Mouse (Mus musculus): ENCODE data around the gene Ap5b1. TPM values are rescaled to one million over a fixed set of nuclear protein-coding genes. Genes with fewer than 3 reads are reported as not detected.

Gene Ap5b1
- 1 to 10 TPM; 3.1 to 3.4 TPM for total RNA-seq (2021)

- peak; percentile 90 to 96 for DNase-seq
- intact Hi-C loops (cut with DNase I) = loop anchor here (1.0 to 5.0 kb wide), 2 partner anchors 39 to 136 kb away; no protein-coding TSS in a partner anchor
Measured at GRCm38 (mm10) chr19:5567534-5568469, at the start of gene Ap5b1. Gene Ap5b1 (plus strand): TSS chr19:5568025.

- intact Hi-C loops (cut with DNase I) = no loop called here
- no peak for DNase-seq
Measured at GRCm38 (mm10) chr19:5518721-5519120, 49.1 kb upstream of the Ap5b1 start.

- intact Hi-C loops (cut with DNase I) = no loop called here
- DNase-seq = no peak
Measured at GRCm38 (mm10) chr19:5525204-5525603, 42.6 kb upstream of the Ap5b1 start.

- peak; percentile 97 to 99 for DNase-seq
- intact Hi-C loops (cut with DNase I) = loop anchor here (1.0 to 2.0 kb wide), 2 partner anchors 39 to 249 kb away; partner anchors contain the start of gene Ap5b1
Measured at GRCm38 (mm10) chr19:5529325-5530137, 38.3 kb upstream of the Ap5b1 start.

- DNase-seq = no peak
- intact Hi-C loops (cut with DNase I) = no loop called here
Measured at GRCm38 (mm10) chr19:5530138-5530524, 37.7 kb upstream of the Ap5b1 start.

DNA sequence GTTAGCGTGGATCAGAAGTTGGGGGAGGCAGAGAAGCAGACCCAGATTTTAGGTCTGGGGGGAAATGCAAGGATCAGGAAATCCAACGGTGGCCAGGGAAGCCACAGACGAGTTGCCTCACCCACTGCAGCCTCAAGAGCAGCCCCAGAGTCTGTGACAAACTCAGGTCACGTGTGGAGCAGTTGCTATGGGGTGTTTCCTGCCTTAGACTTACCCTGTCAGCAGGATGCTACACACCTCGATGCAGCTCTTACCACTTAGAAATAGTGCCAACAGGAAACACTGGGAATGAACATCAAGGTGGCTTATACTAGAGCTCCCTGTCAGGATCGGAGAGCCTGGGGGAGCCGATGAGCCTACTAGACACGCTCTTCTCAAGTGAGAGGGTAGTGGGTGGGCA, 35.3 kb upstream of the Ap5b1 start:
- intact Hi-C loops (cut with DNase I) = no loop called here
- no peak for DNase-seq

DNA sequence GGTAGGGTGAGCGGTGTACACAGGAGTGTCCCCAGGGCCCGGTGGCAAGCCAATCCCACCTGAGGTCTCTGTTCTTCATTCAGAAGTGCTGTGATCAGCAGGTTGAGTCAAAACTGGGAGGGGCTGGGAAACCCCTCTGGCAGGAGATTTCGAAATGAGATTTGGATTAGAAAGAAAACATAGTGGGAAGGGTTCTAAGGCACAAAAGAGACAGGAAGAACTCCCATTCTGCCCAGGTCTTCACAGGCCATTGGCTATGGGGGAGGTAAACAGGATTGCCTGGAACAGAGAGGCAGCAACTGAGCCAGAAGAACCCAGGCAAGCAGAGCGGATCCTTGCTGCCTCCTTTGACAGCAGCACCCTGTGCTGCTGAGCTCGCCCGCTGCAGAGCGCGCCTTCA, 29.0 kb upstream of the Ap5b1 start:
- no peak for DNase-seq
- intact Hi-C loops (cut with DNase I) = no loop called here

GRCm38 (mm10) chr19:5543362-5543761, 24.5 kb upstream of the Ap5b1 start:
- intact Hi-C loops (cut with DNase I) = no loop called here
- no peak for DNase-seq

DNA sequence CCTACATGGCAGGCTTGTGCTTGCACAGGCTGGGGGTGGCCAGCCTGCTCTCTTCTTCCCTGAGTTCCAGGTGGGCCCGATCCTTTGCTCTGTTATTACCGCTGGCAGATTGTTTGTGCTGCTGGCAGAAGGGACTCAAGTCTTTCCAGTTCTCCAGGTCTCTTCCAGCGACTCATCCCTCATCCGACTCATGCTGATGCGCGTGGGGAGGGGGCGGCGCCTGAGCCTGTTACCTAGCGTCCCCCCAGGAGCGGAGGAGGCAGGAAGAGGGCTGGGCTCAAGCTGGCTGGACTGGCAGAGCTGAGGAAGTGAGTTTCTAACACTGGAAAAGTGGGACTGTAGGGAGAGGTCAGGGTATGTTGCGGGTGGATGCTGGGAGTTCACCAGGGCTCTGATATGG, 23.8 kb upstream of the Ap5b1 start:
- DNase-seq = no peak
- intact Hi-C loops (cut with DNase I) = no loop called here

GRCm38 (mm10) chr19:5547471-5548056, 20.3 kb upstream of the Ap5b1 start:
- intact Hi-C loops (cut with DNase I) = no loop called here
- DNase-seq = no peak

DNA sequence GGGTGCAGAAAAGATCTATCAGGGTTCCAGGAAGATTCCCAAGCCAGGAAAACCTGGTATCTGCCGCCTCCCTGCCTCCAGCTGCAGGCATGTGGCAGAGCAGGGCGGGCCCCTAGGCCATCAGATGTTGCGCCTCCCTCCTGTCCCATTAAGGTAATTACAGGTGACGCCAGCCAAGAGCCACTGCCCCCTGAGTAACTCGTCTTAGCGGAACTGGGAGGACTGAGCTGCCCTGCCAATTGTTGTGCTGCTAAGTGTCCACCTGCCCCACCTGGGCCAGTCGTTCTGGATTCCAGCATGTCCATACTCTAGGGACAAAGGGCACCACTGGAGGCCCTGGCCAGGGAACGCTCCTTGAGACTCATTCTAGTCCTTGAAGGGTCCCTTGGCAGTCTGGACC, 14.0 kb upstream of the Ap5b1 start:
- intact Hi-C loops (cut with DNase I) = loop anchor here (10.0 kb wide), 1 partner anchor 441 kb away; no protein-coding TSS in a partner anchor
- DNase-seq = no peak

- intact Hi-C loops (cut with DNase I) = loop anchor here (10.0 kb wide), 1 partner anchor 441 kb away; no protein-coding TSS in a partner anchor
- no peak for DNase-seq
Measured at GRCm38 (mm10) chr19:5554212-5554611, 13.6 kb upstream of the Ap5b1 start.

- intact Hi-C loops (cut with DNase I) = loop anchor here (10.0 kb wide), 1 partner anchor 437 kb away; no protein-coding TSS in a partner anchor
- no peak for DNase-seq
Measured at GRCm38 (mm10) chr19:5558169-5558568, 9.7 kb upstream of the Ap5b1 start.

DNA sequence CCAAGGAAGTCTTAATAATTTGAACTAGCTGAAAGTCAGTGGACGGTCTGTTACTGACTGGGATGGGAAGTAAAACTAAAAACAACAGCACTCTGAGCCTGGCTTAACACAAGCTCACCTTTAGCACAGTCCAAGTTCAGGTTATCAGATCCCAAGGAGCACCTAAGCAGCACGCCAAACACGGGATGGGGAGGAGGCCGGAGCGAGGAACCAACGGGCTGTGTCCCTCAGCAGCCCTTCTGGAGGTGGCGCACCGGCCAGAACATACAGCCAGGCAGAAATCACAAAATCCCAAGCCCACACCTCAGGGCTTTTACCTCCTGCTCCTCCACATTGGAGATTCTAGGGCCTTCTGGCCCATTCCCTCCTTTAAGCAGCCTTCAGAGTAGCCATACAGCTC, 9.1 kb upstream of the Ap5b1 start:
- intact Hi-C loops (cut with DNase I) = loop anchor here (10.0 kb wide), 1 partner anchor 436 kb away; no protein-coding TSS in a partner anchor
- DNase-seq = no peak

GRCm38 (mm10) chr19:5559229-5559628, 8.6 kb upstream of the Ap5b1 start:
- intact Hi-C loops (cut with DNase I) = loop anchor here (10.0 kb wide), 1 partner anchor 436 kb away; no protein-coding TSS in a partner anchor
- DNase-seq = no peak

DNA sequence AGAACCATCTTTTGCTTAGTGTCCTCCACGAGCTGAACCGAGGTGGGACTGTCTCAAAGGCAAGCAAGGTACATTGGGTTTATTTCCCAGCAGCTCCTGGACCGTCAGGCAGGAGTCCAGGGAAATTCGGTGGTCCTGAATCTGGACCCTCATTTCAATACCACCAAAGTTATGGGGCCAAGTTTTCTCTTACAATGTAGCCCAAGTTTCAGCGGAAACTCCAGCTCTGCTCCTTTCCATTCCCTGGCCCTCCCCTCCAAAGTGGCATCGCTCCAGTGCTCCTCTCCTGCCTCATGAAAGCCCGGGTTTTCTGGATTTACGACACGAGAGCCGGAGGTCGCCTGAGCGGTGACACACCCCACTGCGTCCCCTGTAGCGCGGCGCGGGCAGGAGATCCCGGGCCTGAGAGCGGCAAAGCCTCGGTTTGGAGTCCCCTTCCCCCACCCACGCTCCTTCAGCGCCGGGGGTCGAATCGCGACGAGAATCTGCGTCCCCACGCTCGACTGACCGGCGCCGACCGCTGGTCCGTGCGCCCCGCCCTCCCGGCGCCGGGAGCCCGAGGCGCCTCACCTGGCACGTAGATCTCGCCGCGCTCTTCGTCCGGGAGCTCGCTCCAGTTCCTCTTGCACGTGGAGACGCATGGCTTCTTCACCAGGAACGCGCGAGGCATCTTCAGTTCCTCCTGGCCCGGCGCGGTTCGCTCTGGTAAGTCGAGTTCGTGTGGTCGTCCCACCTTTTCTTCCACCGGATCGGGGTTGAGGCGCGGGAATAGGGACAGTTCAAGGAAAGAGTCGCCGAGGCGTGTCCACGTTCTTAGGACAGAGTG, 8.0 kb upstream of the Ap5b1 start:
- intact Hi-C loops (cut with DNase I) = loop anchor here (10.0 kb wide), 1 partner anchor 435 kb away; no protein-coding TSS in a partner anchor
- DNase-seq = no peak

- peak in 1 of 2 experiments; percentile 10 for DNase-seq
- intact Hi-C loops (cut with DNase I) = no loop called here
Measured at GRCm38 (mm10) chr19:5560457-5561041, 7.3 kb upstream of the Ap5b1 start, which contains the start of gene Ovol1. Gene Ovol1 (minus strand): TSS chr19:5560646.

- no peak for DNase-seq
- intact Hi-C loops (cut with DNase I) = no loop called here
Measured at GRCm38 (mm10) chr19:5561252-5561790, 6.5 kb upstream of the Ap5b1 start.

- intact Hi-C loops (cut with DNase I) = no loop called here
- no peak for DNase-seq
Measured at GRCm38 (mm10) chr19:5561886-5562285, 5.9 kb upstream of the Ap5b1 start.

Measured in heart, postnatal 36 days (tissue).